Mouse (Mus musculus) liver, embryonic 14.5 days (tissue): ENCODE results near the gene Cnih4. TPM values are rescaled to one million over a fixed set of nuclear protein-coding genes. Genes with fewer than 3 reads are reported as not detected.
A peak's percentile ranks its signal among the peaks of the same experiment; 100 is the strongest.

Source experiments
- ATAC-seq: fragments of 200-750 bp; cut with Nextera tagmentation; 2 replicates; pipeline ENCODE4 v1.8.0; 2017; ENCODE audit warnings: moderate number of reproducible peaks, mild to moderate bottlenecking, moderate library complexity; ENCODE audit not compliant: insufficient read depth
- DNase-seq, 3 experiments: peaks; one replicate each; pipeline ENCODE4 v3.0.0-alpha.2; 2012 to 2013; ENCODE audit warnings: low read depth in 3 of 3, low spot score in 3 of 3
- H3K27ac ChIP-seq: fragments of 300-500 bp; sonication (generic); 2 replicates; pipeline ENCODE4 v1.5.1; 2014; ENCODE audit warnings: moderate library complexity, mild to moderate bottlenecking, control low read depth, inconsistent platforms
- H3K27me3 ChIP-seq: fragments of 300-500 bp; sonication (generic); 2 replicates; pipeline ENCODE4 v1.6.1; 2014; ENCODE audit warnings: mild to moderate bottlenecking, low read length, moderate library complexity; ENCODE audit not compliant: control insufficient read depth, insufficient read depth
- H3K36me3 ChIP-seq: fragments of 300-500 bp; sonication (generic); replicated peaks from 2 replicates; pipeline ENCODE4 v1.6.1; 2014; ENCODE audit warnings: low read depth; ENCODE audit not compliant: control insufficient read depth, insufficient read depth
- H3K4me1 ChIP-seq, 2 experiments: fragments of 200-500 bp in 1 of 2; fragments of 300-500 bp in 1 of 2; sonication (generic) in 1 of 2; replicated peaks; 2 replicates each; pipeline ENCODE4 v1.6.1; 2012 to 2014; ENCODE audit warnings: antibody characterized with exemption in 1 of 2, inconsistent platforms in 1 of 2, low read length in 1 of 2; ENCODE audit not compliant: control insufficient read depth in 2 of 2, insufficient read depth in 2 of 2
- H3K4me2 ChIP-seq: fragments of 300-500 bp; sonication (generic); 2 replicates; pipeline ENCODE4 v1.6.1; 2014; ENCODE audit warnings: low read depth, mild to moderate bottlenecking, control low read depth, moderate library complexity
- H3K4me3 ChIP-seq, 2 experiments: fragments of 200-500 bp in 1 of 2; fragments of 300-500 bp in 1 of 2; sonication (generic) in 1 of 2; 2 replicates each; pipeline ENCODE4 v1.5.1; 2012 to 2014; ENCODE audit warnings: low read depth in 2 of 2, low read length in 2 of 2, mild to moderate bottlenecking in 2 of 2, control low read depth in 1 of 2, inconsistent platforms in 1 of 2, moderate library complexity in 1 of 2; ENCODE audit not compliant: insufficient read depth in 1 of 2
- H3K9ac ChIP-seq: fragments of 300-500 bp; sonication (generic); replicated peaks from 2 replicates; pipeline ENCODE4 v1.6.1; 2014; ENCODE audit warnings: mild to moderate bottlenecking, control low read depth, moderate library complexity
- H3K9me3 ChIP-seq: fragments of 300-500 bp; sonication (generic); 2 replicates; pipeline ENCODE4 v1.6.1; 2016; ENCODE audit warnings: low read length, mixed read lengths; ENCODE audit not compliant: control insufficient read depth
- CTCF ChIP-seq: IDR thresholded peaks from 2 replicates; pipeline ENCODE4 v1.5.1; 2016; ENCODE audit warnings: antibody characterized with exemption, low read depth, control low read depth
- EP300 ChIP-seq: IDR thresholded peaks from 2 replicates; pipeline ENCODE4 v1.6.1; 2016; ENCODE audit warnings: antibody characterized with exemption, low read depth
- WGBS: fragments of 180-500 bp; shearing (Covaris S2); extraction: QIAGEN DNeasy Blood & Tissue Kit; methylation state at CpG from one replicate; pipeline ENCODE4 v1.1.7; 2014; ENCODE audit not compliant: insufficient replicate concordance; 5-methylcytosine and 5-hydroxymethylcytosine counted together
- polyA plus RNA-seq, 2 experiments: library from polyadenylated mRNA; depleted of rRNA in 1 of 2; stranded (reverse) in 1 of 2; unstranded in 1 of 2; fragments of >200 nt; fragmentation: Nextera tagmentation in 1 of 2; extraction: Ambion mirVana in 1 of 2; gene quantifications; 2 replicates each; pipeline versions ENCODE4 v1.2.1 to v1.2.3; 2012 to 2014

The Cnih4 gene
- polyA plus RNA-seq, 2 experiments: 10.0 to 53.3 TPM

GRCm38 (mm10) chr1:181214296-181215035 lies 70.0 kb downstream of the Cnih4 start:
- Histone ChIP-seq H3K4me2 (peak overlapping the region; percentile 80), H3K9ac (peak overlapping the region; percentile 15; the same call in 1 of the 2 replicates), H3K27ac (peak overlapping the region; percentile 97), H3K9me3 (no peaks in the 10 kb centered on the region), H3K4me3 (no peak overlapping the region), H3K36me3 (peaks cover 3% of the 10 kb centered on the region; the same call in 1 of the 2 replicates), H3K4me1 (peaks cover 42 to 54% of the 10 kb centered on the region in 2 experiments), H3K27me3 (no peaks in the 10 kb centered on the region)
- 82% methylated on average over 8 of the region's 8 CpGs for WGBS
- DNase-seq (no peak), ATAC-seq (no peak)
- no peak for TF ChIP-seq CTCF
- TF ChIP-seq EP300: no peak

GRCm38 (mm10) chr1:181216315-181216714 lies 71.8 kb downstream of the Cnih4 start:
- DNase-seq: peak; percentile 91 to 94 (median 93)
- TF ChIP-seq EP300: peak; percentile 95
- peak; percentile 46; the same call in 1 of the 2 replicates for TF ChIP-seq CTCF
- H3K4me3 ChIP-seq: peak overlapping the region; percentile 53 to 54
- H3K27me3 ChIP-seq: no peaks in the 10 kb centered on the region
- H3K9me3 ChIP-seq: no peaks in the 10 kb centered on the region
- H3K9ac ChIP-seq: peak overlapping the region; percentile 89
- H3K4me2 ChIP-seq: peak overlapping the region; percentile 80
- peaks cover 42 to 51% of the 10 kb centered on the region in 2 experiments for H3K4me1 ChIP-seq
- H3K36me3 ChIP-seq: no peaks in the 10 kb centered on the region
- peak; percentile 88 for ATAC-seq
- WGBS: 29% methylated on average over 4 of the region's 4 CpGs
- peak overlapping the region; percentile 97 for H3K27ac ChIP-seq

Other genes with a start within 250 kb of the Cnih4 start
- gene Pycr2, start 240.4 kb upstream of the Cnih4 start, polyA plus RNA-seq (2012; rRNA removed): 47.9 and 52.0 TPM in 2 replicates
- gene Pycr2, start 240.4 kb upstream of the Cnih4 start, polyA plus RNA-seq (2014; fragmentation: Nextera tagmentation; extraction: Ambion mirVana): 84.6 and 94.7 TPM in 2 replicates
- 9.2 and 9.5 TPM in 2 replicates for gene Lefty1, start 209.7 kb upstream of the Cnih4 start, polyA plus RNA-seq (2012; rRNA removed)
- 4.9 and 5.6 TPM in 2 replicates for gene Lefty1, start 209.7 kb upstream of the Cnih4 start, polyA plus RNA-seq (2014; fragmentation: Nextera tagmentation; extraction: Ambion mirVana)
- gene Tmem63a, start 202.3 kb upstream of the Cnih4 start, polyA plus RNA-seq (2012; rRNA removed): 6.8 and 7.2 TPM in 2 replicates
- 4.3 and 4.6 TPM in 2 replicates for gene Tmem63a, start 202.3 kb upstream of the Cnih4 start, polyA plus RNA-seq (2014; fragmentation: Nextera tagmentation; extraction: Ambion mirVana)
- 2.8 and 2.9 TPM in 2 replicates for gene Ephx1, start 123.8 kb upstream of the Cnih4 start, polyA plus RNA-seq (2012; rRNA removed)
- 4.2 and 4.8 TPM in 2 replicates for gene Ephx1, start 123.8 kb upstream of the Cnih4 start, polyA plus RNA-seq (2014; fragmentation: Nextera tagmentation; extraction: Ambion mirVana)
- 0.03 and 0.05 TPM in 2 replicates for gene 9130409I23Rik, start 93.5 kb upstream of the Cnih4 start, polyA plus RNA-seq (2012; rRNA removed)
- gene 9130409I23Rik, start 93.5 kb upstream of the Cnih4 start, polyA plus RNA-seq (2014; fragmentation: Nextera tagmentation; extraction: Ambion mirVana): not detected in 2 replicates
- gene Nvl, start 489 bp upstream of the Cnih4 start, polyA plus RNA-seq (2012; rRNA removed): 9.1 and 13.1 TPM in 2 replicates
- 10.8 and 11.6 TPM in 2 replicates for gene Nvl, start 489 bp upstream of the Cnih4 start, polyA plus RNA-seq (2014; fragmentation: Nextera tagmentation; extraction: Ambion mirVana)
- 47.8 and 68.9 TPM in 2 replicates for gene Wdr26, start 67.3 kb downstream of the Cnih4 start, polyA plus RNA-seq (2012; rRNA removed)
- 57.8 and 64.4 TPM in 2 replicates for gene Wdr26, start 67.3 kb downstream of the Cnih4 start, polyA plus RNA-seq (2014; fragmentation: Nextera tagmentation; extraction: Ambion mirVana)
- 0.02 TPM in 1 of 2 replicates, not detected in the other for gene Cnih3, start 207.9 kb downstream of the Cnih4 start, polyA plus RNA-seq (2012; rRNA removed)
- gene Cnih3, start 207.9 kb downstream of the Cnih4 start, polyA plus RNA-seq (2014; fragmentation: Nextera tagmentation; extraction: Ambion mirVana): not detected in 2 replicates